Mouse (Mus musculus) thymus, postnatal 14 days (tissue): ENCODE measurements around the gene Cd47.

ENCODE experiments used
- DNase-seq: peaks from one replicate; pipeline ENCODE4 v3.0.0; 2021

Gene Cd47

DNA sequence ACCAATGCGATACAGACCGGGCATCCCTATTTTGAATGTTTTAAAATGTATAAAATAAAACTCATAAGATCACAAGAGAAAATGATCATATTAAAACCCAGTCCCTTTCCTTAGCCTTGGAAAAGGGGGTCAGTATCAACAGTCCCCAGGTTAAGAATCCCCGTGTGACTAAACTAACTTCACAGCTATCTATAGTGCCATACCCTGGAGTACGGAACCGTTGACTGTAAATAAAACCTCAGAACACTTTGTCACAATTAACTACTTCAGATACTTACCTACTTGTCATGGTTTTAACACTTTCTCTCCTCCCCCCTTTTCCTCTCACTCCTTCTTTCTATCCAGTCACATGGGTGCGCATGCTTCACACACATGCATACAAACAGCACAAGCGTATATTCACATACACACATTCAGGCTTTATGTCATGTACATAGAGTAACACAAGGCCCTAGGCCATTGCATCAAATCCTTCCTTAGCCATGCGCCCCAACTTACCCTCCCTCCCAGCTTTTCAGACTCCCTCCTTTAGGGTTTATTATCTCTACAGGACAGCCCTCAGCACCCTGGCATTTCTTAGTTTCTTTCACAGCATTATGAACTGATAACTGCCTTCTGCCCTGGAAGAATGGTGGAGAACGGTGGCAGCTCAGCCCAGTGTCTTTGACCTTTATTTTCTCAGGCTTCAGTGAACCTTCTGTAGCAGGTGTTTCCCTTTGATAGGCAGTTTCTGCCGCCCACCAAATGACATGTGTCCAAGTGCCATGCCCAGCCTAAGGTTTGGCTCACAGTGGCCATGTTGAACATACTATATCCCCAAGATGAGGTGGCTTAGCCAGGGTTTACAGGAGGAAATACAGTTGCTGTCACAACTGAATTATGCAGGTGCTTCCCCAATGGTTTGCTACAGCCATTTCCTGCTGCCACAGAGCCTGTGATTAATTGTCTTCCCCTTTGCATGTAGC, at the start of gene Cd47:
TSS of gene Cd47 (plus strand) at position 937 of the 965 bp plus-strand sequence.
- DNase-seq, result peak; percentile 52

DNA sequence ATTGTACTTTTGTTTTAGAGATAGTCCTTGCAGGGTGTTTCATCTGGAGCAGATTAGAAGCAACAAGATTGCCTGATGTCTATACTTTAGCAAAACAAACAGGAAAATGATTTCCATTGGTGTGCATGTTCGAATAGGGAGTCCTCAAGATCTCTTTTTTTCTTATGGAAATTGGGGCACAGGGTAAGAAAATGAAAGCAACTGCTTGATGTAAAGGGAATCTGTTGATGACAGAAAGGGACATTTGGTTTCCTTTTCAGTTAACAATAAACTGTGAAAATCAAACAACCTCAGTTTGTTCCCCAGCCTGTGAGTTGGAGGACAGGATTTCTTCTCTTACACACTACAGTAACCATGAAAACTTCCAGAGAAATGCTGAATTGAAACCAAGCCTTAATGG, 47.4 kb upstream of the Cd47 start:
- no peak for DNase-seq

DNA sequence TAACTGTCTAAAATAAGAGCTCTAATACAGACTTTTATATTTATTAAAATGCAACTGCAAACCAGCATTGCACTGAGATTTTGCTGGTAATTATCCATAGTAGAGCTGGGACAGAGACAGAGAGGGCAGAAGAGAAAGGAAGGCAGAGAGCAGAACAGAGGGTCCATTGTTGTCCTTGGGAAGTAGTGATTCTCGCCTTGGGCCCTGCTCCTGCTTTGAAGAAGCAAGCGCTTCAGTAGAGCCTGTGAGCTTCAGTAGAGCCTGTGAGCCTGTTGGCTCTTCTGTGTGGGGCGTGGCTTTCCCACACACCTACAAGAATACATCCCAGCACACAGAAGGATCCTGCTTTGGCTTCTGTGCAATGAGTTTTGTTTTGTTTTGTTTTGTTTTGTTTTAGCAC, 47.0 kb upstream of the Cd47 start:
- DNase-seq, result no peak

DNA sequence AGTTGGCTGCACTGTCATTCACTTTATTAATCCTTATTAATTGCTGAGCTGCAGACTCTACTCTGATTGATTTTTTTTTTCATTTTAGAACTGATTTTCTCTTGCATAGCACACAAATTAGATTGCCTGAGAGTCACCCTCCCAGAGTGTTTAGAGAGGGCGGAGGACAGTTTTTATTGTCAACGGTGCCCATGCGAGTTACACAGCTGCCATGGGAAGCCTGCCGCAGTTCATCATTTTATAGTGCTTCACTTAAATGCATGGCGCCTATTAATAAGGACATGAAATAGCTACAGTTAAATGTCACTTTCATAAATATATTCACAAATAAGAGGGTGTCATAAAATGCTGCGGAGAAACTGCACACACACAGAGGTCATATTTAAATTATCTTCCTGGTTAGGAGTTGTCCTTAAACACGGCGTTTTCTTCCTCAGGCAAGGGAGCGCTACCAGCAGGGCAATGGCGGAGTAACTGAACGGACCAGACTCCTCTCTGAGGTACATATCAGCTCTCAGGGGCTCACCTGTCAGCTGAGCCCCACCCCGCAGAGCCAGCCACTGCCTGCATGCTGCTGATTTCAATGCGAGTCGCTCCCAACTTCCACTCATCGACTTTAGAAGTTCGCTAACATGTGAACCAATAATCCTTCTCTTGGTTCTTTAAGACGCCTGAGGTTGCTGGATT, 39.7 kb upstream of the Cd47 start:
- DNase-seq, result no peak

DNA sequence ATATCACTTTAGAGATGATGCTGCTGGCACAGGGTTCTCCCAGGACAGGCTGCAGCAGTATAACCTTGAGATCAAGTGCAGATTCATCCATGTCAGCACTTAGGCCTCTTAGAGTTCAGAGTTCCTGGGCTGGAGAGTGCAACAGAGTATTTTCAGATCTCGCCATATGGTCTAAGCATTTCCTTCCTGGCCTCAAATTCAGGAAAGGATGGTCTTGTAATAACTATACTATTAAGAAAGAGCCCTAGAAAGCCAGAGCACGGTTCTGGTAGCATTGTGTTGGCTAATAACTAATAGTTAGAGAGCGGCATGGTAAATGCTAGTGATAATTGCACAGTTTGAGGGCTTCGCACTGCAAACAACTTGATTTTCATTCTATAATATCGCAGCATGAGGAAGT, 38.4 kb upstream of the Cd47 start:
- no peak for DNase-seq

DNA sequence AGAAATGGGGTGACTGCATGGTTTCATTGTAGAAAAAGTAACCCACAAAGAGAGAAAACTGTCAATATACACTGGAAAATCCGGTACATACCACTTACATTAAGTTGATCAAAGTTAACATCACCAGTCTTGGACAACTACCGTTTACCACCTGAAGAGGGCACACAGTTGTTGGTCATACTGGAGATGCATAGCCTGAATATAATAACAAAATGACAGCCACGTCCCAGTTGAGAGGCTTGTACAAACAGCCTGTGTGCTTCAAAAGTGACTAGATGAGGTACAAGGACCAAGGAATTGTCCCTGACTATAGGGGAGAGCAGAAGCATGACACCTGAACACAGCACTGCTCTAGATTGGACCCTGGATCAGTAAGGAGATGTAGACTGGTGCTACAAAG, 34.0 kb upstream of the Cd47 start:
- peak; percentile 81 for DNase-seq

DNA sequence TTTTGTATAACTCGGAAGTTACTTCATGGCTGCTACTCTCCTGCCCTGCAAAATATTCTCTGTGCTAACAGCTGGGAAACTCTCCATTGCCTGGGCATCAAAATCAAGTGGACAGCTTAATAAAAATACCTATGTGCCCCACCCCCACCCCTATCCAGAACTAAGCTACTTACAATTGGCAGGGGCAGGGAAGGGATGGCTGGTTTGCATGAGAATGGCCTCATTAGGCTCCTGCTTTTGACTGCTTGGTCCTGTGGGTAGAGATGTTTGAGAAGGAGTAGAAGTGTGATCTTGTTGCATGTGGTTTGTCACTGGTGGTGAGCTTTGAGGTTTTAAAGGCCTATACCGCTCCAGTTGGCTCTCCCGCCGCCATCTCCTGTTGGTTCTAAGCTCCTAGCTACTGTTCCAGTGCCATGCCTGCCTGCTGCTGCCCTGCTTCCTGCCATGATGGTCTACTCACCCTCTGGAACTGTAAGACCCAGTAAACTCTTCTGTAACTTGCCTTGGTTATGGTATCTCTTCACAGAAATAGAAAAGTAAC, 31.8 kb upstream of the Cd47 start:
- DNase-seq, result no peak

DNA sequence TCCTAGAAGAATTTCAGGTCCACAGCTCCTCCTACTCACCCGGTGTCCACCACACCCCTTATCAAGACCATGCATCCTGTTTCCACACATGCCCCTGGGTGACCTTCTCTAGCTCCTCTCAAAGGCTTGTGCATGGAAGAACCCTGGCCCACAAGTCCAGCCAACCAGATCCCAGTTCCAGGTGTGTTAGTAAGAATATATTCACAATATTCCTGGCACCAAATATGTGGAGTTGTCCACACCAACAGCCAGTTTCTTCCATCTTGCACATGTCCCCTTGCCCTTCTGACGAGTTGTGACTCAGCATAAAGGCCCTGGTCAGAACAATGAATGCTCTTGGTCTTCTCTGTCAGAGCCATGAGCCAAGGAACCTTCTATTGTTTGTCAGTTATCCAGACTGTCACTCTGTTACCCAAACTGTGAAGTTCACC, 30.5 kb upstream of the Cd47 start:
- no peak for DNase-seq

DNA sequence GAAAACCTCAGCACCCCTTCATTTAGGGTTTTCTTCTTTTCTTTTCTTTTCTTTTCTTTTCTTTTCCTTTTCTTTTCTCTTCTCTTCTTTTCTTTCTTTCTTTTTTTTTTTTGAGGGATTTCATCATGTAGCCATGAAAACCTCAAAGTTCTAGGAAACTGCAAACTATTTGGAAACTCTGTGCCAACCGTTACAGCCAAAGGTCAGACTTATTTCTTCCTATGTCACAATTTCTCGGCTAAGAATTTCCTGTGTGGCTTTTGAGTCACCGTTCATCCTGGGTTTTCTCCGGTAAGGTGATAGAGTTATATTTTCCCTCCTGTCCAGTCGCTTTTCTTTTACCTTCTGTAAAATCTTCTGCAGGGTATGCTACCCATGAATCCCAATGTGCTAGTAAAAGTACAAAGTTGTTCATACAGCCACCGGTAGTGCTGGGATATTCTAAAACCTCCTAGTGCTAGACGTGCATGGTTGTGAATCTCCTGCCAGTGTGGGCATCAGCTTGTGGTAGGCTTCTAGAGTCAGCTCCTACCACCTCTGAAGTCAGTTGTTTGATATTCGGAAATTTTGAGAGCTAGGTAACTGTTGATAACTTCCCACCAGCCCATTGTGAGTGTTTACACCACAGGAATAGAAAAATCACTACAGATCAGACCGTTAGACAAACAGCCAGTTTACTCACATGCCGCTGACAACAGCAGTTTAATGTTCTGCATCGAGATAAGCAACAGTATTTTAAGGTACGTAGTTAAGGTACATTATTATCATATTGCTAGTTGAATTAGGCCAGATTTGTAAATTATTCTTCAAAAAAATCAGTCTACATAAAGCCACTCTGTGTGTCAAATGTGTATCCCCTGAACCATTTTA, 29.8 kb upstream of the Cd47 start:
- no peak for DNase-seq

DNA sequence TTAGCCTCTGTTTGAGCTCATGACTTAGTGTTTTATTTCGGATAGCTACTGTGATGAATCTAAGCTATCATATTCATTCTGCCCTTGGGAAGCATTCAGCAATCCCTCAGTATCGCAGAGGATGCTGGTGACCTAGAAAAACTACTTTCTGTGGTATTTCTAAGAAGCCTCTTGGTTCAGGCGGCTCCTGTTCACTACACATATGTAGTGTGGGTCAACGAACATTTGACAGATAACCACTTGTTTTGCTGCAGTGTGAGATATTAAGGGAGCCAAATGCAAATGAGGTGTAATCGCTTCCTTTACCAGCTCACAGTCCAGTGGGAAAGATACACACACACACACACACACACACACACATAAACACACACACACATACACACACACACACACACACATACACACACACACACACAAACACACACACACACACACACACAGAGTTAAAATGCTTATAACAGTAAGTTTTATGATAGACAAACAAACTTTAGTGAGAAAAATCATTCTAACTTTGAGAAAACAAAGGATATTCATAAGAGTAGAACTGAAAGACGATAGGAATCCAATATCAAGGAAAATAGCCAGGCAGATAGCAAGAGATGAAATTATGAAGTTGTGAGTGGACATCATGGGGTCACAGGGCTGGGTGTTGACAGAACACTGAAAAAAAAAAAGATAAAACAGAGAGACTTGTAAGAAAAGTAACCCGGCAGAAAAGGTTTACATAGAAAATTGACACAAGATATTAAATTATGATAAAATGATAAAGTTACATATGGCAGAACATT, 28.5 kb upstream of the Cd47 start:
- DNase-seq, result no peak

DNA sequence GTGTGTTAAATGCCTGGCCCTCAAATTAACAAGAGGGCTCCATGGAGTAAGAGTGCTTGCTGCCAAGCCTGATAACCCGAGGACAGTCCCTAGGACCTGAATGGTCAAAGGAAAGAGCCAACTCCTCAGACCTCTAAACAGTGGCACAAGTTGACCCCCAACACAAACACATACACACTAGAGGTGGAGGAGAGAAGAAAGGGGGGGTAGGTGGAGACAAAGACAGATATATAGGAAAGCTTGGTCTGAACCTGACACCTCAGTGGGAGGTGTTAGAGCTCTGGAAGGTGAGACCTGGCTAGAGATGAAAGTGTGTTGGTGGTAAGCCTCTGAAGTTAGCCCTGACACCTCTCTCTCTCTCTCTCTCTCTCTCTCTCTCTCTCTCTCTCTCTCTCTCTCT, 27.8 kb upstream of the Cd47 start:
- no peak for DNase-seq

DNA sequence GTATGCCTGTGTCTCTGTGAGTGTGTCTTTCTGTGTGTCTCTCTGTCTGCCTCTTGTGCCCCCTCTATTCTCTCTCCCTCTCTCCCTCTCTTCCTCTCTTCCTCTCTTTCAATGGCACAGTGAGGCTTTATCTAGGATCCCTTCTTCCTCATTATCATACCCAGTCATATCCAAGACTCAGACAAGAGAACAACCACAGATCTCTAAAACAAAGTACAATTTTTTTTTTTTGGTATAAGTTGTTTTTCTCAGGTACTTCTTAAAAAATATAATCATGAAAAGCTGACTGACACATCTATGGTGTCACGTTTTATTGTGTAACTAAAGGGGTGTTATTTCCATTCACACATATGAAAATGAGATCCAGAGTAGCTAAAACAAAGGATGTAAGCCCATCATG, 27.3 kb upstream of the Cd47 start:
- no peak for DNase-seq

DNA sequence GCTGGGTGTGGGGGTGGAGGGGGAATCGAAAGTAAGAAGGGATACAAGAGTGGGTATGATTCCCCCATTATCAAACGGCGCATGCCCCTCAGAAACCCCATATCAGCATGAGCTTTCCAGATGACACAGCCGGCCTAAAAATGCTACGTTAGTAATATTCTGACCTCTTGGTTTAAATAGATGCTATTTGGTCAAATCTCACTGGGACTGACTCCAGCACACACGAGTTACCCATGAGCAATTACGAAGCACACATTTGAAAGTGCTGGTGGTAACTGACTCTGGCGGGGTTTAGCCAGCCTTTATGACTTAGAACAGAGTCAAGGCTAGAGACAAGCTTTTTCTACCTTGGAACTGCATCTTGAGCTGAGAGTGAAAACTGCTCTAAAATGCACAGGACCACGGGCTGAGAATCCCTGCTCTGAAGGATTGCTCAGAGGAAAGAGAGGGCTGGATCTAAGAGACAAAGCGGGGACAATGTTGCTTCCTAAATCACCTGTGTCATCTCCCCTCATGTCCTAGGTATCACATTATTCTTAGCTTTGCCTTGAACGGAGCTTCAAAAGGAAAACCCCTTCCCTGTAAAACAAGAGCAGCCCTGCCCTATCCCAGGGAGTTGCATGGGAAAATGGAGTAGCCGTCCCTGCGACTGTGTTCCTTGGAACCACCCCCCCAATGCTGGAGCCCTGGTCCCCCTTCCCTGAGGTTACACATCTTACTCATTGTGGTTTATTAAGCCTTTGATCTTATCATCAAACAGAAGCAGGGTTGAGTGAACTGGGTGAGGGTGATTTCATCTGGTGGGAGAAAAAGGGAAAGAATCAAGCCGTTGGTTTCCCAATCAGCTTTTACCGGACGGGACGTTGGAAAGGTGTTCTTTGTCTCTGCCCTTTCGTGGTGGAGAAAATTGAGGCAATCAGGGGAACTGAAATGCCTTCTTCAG, 26.0 kb upstream of the Cd47 start:
- DNase-seq, result no peak

DNA sequence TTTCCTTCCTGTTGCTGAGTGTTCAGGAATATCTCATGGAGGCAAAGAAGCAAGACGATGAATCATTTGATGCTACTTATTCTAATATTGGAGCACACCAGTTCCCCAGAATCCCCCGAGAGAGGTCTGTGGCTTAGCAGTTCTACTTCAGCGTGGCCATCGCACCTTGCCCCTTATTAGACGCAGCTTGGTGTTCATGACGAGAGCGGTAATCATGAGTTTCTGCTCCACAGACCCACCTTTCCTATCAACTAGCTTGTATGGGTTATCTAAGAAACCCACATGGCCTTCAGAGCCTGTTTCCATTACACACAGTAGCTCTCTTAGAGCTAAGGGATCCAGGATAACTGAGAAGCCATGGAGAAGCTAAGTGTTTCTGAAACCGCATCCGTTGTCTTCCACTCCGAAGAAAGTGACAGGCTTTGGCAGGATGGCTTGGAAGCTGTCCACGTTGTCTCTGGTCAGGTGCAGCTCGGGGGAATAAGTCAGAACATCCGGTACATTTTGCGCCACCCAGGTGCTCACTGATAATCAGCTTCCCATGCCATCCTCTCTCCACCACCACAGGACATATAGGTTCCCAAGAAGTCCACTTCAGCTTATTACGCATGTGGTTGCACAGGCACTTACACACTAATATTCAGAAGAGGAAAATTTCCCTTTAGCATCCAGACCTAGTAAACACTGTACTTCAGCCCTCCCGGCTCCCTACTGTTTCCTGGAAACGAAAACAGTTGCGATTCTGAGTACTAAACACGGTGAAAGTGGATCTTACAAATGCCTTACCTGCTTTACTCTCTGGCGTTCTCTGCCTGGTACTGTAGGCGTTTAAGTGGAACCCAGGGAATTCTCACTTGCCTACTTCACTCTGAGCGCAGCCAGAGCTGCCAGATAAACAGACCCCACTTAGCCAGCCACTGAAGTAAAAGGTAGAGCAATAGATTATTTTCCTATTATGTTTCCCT, 25.0 kb upstream of the Cd47 start:
- DNase-seq, result no peak

DNA sequence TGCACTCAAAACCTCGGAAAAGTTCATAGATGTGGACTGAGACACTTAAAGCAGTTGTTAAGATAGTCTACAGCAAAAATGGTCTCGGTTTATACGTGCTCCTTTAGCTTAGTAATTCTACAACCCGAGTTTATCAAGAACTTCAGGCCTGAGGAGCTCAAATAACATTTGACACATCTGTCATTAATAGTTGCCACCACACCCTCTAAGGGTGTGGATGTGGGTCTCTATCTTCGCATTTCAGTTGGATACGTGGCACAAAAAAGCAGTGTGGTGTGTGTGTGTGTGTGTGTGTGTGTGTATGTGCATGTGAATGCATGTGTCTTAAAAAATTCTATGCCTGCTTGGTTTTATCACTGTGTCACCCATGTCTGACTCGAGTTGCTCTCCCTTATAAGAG, 23.4 kb upstream of the Cd47 start:
- DNase-seq, result no peak

DNA sequence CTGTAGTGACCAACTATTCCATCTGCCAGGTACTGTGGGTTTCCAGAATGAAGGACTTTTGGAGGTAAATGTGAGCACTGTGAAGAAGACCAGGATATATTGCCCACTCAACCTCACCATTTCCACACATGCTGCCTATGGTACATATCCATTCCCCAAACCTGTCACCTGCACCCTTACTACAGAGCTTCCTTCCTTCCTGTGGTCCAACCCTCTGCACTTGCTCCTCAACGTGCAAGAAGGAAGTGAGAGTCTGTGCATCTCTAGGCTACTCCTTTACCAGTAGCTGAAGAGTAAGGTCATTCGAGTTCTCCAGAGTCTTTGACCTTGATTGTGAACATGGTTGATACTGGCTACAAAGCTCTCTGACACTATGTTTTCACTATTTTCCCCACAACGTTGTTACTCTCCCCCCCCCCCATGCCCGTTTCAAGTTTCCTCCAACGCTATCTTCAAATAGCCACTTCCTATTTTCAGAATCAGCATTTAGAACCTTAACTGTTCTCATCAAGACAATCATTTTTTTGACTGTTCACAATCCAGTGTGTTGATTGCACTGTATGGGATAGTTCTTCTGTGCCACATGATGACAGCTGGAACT, 18.7 kb upstream of the Cd47 start:
- peak; percentile 54 for DNase-seq

DNA sequence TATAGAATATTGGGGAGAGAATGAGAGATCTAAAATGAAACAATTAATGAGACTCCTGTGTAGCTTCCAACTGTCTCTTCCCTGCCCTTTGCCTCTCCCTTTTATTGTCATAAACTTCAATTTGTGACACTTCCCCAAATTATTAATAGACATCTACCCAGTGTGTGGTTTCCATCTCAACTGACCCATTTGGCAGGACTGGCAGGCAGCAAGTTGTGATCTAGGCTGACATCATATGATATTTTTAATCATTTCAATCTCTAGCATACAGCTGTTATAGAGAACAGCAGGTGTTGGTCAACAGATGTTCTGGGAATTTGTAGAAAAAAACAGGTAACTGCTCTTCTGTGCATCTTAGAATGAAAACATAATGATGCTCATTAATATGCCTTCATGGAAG, 17.0 kb upstream of the Cd47 start:
- no peak for DNase-seq

DNA sequence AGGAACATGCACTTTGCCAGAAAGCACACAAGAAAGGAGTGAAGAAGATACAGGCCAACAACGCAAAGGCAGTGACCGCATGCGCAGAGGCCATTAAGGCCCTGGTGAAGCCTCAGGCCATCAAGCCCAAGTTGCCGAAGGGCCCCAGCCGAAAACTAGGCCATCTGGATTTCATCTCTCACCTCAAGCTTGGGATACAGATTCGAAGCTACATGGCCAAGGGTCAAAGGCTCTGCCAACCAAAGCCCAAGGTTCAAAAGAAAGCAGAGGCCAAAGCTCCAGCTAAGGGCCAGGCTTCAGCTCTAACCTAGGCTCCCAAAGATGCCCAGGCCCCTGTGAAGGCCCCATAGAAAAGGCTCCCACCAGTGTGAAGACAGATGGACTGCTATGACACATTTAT, 14.2 kb upstream of the Cd47 start:
- no peak for DNase-seq

DNA sequence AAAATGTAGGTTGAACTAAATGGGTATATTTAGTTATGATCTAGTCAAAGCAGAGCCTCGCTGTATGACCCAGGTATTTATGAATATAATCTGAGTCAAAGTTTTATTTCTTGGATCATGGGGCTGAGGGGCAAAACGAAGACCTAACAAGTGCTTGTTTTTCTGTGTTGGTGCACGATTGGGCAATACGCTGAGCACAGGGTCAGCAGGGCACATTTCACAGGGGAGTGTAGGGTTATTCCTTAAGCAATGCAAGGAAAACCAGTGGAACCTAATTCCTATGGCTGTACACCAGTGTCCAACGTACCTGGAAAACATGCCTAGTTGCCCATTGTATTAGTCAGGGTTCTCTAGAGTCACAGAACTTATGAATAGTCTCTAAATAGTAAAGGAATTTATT, 12.6 kb upstream of the Cd47 start:
- DNase-seq, result no peak
